Mouse (Mus musculus) kidney, postnatal 0 days (tissue): ENCODE measurements around the gene Actbl2. TPM values are rescaled to one million over a fixed set of nuclear protein-coding genes. Genes with fewer than 3 reads are reported as not detected.

ENCODE experiments used
- ATAC-seq: fragments of 200-750 bp; cut with Nextera tagmentation; replicated peaks from 2 replicates; pipeline ENCODE4 v1.8.0; 2017; ENCODE audit warnings: low read depth, moderate number of reproducible peaks, moderate TSS enrichment, moderate library complexity; ENCODE audit not compliant: low FRiP score
- DNase-seq: peaks from one replicate; pipeline ENCODE4 v3.0.0-alpha.2; 2016; ENCODE audit warnings: low spot score
- H3K27ac ChIP-seq: fragments of 300-500 bp; sonication (generic); 2 replicates; pipeline ENCODE4 v1.5.1; 2014; ENCODE audit warnings: mild to moderate bottlenecking
- H3K27me3 ChIP-seq: fragments of 300-500 bp; sonication (generic); 2 replicates; pipeline ENCODE4 v1.6.1; 2014; ENCODE audit warnings: low read length, mixed read lengths; ENCODE audit not compliant: insufficient read depth
- H3K36me3 ChIP-seq: fragments of 300-500 bp; sonication (generic); 2 replicates; pipeline ENCODE4 v1.6.1; 2014; ENCODE audit warnings: low read length, mixed read lengths; ENCODE audit not compliant: insufficient read depth
- H3K4me1 ChIP-seq: fragments of 300-500 bp; sonication (generic); replicated peaks from 2 replicates; pipeline ENCODE4 v1.6.1; 2014; ENCODE audit warnings: antibody characterized with exemption, low read length, mixed read lengths; ENCODE audit not compliant: insufficient read depth
- H3K4me2 ChIP-seq: fragments of 300-500 bp; sonication (generic); 2 replicates; pipeline ENCODE4 v1.6.1; 2014; ENCODE audit warnings: mild to moderate bottlenecking, low read length, moderate library complexity, mixed read lengths
- H3K4me3 ChIP-seq: fragments of 300-500 bp; sonication (generic); replicated peaks from 2 replicates; pipeline ENCODE4 v1.5.1; 2014; ENCODE audit warnings: low read depth, low read length
- H3K9ac ChIP-seq: fragments of 300-500 bp; sonication (generic); 2 replicates; pipeline ENCODE4 v1.6.1; 2014; ENCODE audit warnings: low read depth, low read length
- H3K9me3 ChIP-seq: fragments of 300-500 bp; sonication (generic); replicated peaks from 2 replicates; pipeline ENCODE4 v1.6.1; 2016; ENCODE audit warnings: low read length, inconsistent platforms, mixed read lengths
- CTCF ChIP-seq: IDR thresholded peaks from 2 replicates; pipeline ENCODE4 v1.5.1; 2016; ENCODE audit warnings: antibody characterized with exemption, low read depth, mild to moderate bottlenecking, moderate library complexity
- WGBS: fragments of 180-500 bp; shearing (Covaris S2); extraction: QIAGEN DNeasy Blood & Tissue Kit; methylation state at CpG from one replicate; pipeline ENCODE4 v1.1.7; 2014; 5-methylcytosine and 5-hydroxymethylcytosine counted together
- polyA plus RNA-seq: library from polyadenylated mRNA; unstranded; fragments of >200 nt; fragmentation: Nextera tagmentation; extraction: Ambion mirVana; gene quantifications from 2 replicates; pipeline ENCODE4 v1.2.1, GENCODE M21; 2015

Gene Actbl2
- not detected in 2 replicates for polyA plus RNA-seq

- H3K4me2 ChIP-seq: no peak within 1 kb of the TSS
- ATAC-seq (no peak), DNase-seq (no peak)
- H3K27ac ChIP-seq: no peak within 1 kb of the TSS
- H3K27me3 ChIP-seq: no peaks in the 10 kb centered on the region
- no peaks in the 10 kb centered on the region for H3K9me3 ChIP-seq
- no peak within 1 kb of the TSS for H3K4me3 ChIP-seq
- H3K4me1 ChIP-seq: no peaks in the 10 kb centered on the region
- 90% methylated on average over 5 of the region's 5 CpGs for WGBS
- H3K36me3 ChIP-seq: no peaks in the 10 kb centered on the region
- TF ChIP-seq CTCF: no peak
- H3K9ac ChIP-seq: no peak within 1 kb of the TSS
Measured at GRCm38 (mm10) chr13:111254713-111255112, at the start of gene Actbl2. Actbl2 (plus strand) TSS chr13:111255013.

GRCm38 (mm10) chr13:111210649-111211378 is 44.0 kb upstream of the Actbl2 start:
- Histone ChIP-seq H3K36me3 (no peaks in the 10 kb centered on the region), H3K4me1 (no peaks in the 10 kb centered on the region), H3K9me3 (no peaks in the 10 kb centered on the region), H3K27ac (peak overlapping the region; percentile 33), H3K27me3 (no peaks in the 10 kb centered on the region), H3K4me3 (no peak overlapping the region), H3K4me2 (peak overlapping the region; percentile 16; the same call in 1 of the 2 replicates), H3K9ac (no peak overlapping the region)
- TF ChIP-seq CTCF: no peak
- WGBS: 9% methylated on average over 8 of the region's 8 CpGs
- ATAC-seq (peak; percentile 36; the same call in 1 of the 2 replicates), DNase-seq (peak; percentile 92)

DNA sequence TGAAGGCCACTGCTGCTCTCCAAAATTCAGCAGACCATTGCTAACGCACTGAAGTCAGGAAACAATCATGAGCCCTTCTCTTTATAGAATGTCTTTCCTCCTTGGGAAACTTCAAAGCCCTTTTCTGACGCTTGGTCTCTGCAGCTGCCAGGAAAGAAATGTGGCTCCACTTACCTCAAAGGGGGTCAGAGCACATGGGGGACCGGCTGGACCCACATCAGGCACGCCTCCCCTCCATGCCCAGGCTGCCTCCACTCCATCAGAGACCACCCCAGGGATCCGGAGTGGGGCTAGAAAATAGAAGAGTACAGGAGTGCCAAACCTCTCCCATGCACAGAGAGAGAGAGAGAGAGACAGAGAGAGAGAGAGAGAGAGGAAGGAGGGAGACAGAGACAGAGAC is 26.0 kb upstream of the Actbl2 start:
- no peaks in the 10 kb centered on the region for H3K9me3 ChIP-seq
- no peaks in the 10 kb centered on the region for H3K36me3 ChIP-seq
- no peak overlapping the region for H3K27ac ChIP-seq
- no peak overlapping the region for H3K4me2 ChIP-seq
- no peaks in the 10 kb centered on the region for H3K27me3 ChIP-seq
- ATAC-seq (no peak), DNase-seq (no peak)
- 32% methylated on average over 5 of the region's 5 CpGs for WGBS
- no peak overlapping the region for H3K9ac ChIP-seq
- no peak for TF ChIP-seq CTCF
- H3K4me1 ChIP-seq: no peaks in the 10 kb centered on the region
- H3K4me3 ChIP-seq: no peak overlapping the region

- no peak for DNase-seq
- Histone ChIP-seq H3K4me1 (no peaks in the 10 kb centered on the region), H3K9me3 (no peaks in the 10 kb centered on the region), H3K4me2 (no peak overlapping the region), H3K9ac (no peak overlapping the region), H3K4me3 (no peak overlapping the region), H3K27ac (no peak overlapping the region), H3K27me3 (no peaks in the 10 kb centered on the region), H3K36me3 (no peaks in the 10 kb centered on the region)
- ATAC-seq: no peak
- WGBS: 81% methylated on average over 6 of the region's 6 CpGs
- TF ChIP-seq CTCF: no peak
Measured at GRCm38 (mm10) chr13:111229541-111229940, 25.3 kb upstream of the Actbl2 start.

DNA sequence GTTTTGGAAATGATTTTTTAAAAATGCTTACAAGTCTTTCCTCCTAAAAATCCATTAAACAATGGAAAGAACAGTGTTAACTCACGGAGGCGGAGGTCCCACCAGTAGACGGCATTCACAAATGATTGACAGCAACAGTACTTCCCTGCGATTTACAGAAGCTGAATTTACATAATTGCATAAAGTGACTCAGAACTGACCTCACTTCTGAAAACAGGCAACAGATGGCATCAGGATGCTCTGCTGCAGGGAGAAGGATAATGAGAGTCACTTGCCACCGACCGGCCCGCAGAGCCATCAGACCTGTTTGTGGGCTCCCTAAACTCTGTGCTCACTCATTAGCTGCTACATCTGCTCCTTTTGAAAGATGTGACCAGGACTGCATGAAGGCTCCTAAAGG is 22.4 kb upstream of the Actbl2 start:
- H3K4me3 ChIP-seq: no peak overlapping the region
- H3K9me3 ChIP-seq: no peaks in the 10 kb centered on the region
- no peak for ATAC-seq
- WGBS: 81% methylated on average over 7 of the region's 7 CpGs
- no peak overlapping the region for H3K27ac ChIP-seq
- no peaks in the 10 kb centered on the region for H3K27me3 ChIP-seq
- no peaks in the 10 kb centered on the region for H3K36me3 ChIP-seq
- no peaks in the 10 kb centered on the region for H3K4me1 ChIP-seq
- H3K4me2 ChIP-seq: no peak overlapping the region
- no peak for DNase-seq
- no peak overlapping the region for H3K9ac ChIP-seq
- TF ChIP-seq CTCF: no peak

DNA sequence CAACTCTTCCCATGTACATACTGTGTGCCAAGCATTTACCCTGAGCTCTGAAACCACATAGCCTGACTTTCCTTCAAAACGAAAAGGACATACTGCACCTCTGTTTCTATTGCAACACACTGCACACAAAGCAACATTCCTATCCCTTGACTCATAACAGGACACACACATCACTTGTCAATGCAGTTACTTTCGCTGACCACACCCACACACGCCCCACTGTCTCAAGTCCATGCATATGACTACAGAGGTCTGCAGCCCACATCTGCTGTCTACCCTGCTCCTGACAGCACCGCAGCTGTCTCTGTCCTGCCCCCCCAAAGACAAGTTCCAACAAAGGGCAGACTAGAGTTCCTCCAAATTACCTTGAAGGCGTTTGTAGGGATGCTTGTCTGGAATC is 21.5 kb upstream of the Actbl2 start:
- no peak for TF ChIP-seq CTCF
- no peaks in the 10 kb centered on the region for H3K36me3 ChIP-seq
- no peaks in the 10 kb centered on the region for H3K4me1 ChIP-seq
- no peaks in the 10 kb centered on the region for H3K9me3 ChIP-seq
- DNase-seq (peak; percentile 40), ATAC-seq (no peak)
- H3K27ac ChIP-seq: no peak overlapping the region
- WGBS: 66% methylated on average over 5 of the region's 5 CpGs
- no peak overlapping the region for H3K4me2 ChIP-seq
- H3K4me3 ChIP-seq: no peak overlapping the region
- H3K27me3 ChIP-seq: no peaks in the 10 kb centered on the region
- H3K9ac ChIP-seq: no peak overlapping the region

DNA sequence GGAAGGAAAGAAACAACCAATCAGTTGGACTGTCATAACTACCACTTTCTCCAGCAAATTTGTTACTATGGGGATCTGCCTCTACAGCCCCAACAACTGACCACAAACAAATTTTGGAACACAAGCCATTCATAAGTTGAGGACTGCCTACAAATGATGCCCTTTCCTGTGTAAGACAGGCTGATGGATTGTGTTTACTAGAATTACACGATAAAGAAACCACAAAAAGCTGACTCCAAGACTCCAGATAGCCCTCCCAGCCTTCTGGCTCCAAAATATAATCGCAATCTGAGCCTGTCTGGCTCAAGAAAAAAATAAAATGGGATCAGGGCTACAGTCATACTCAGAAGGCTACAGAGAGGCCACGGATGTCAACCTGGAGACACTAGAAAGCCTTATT is 20.2 kb upstream of the Actbl2 start:
- Histone ChIP-seq H3K4me2 (no peak overlapping the region), H3K36me3 (no peaks in the 10 kb centered on the region), H3K9ac (no peak overlapping the region), H3K27me3 (no peaks in the 10 kb centered on the region), H3K9me3 (no peaks in the 10 kb centered on the region), H3K27ac (no peak overlapping the region), H3K4me1 (no peaks in the 10 kb centered on the region), H3K4me3 (no peak overlapping the region)
- WGBS: 54% methylated on average over 3 of the region's 3 CpGs
- ATAC-seq: no peak
- no peak for TF ChIP-seq CTCF
- DNase-seq: no peak
